Mouse (Mus musculus) layer of hippocampus, adult 8-10 months (tissue): ENCODE measurements at regions not wholly inside any gene's neighbourhood (a gene's known extent, or its start where the extent isn't known, plus 50 kb on each side); places are given as distances from the start of the nearest gene placed in this dataset.
A peak's percentile ranks its signal among the peaks of the same experiment; 100 is the strongest.

Experiments used
- DNase-seq, 2 experiments: peaks; one replicate each; pipeline ENCODE4 v3.0.0; 2022; ENCODE audit warnings: low spot score in 2 of 2

DNA sequence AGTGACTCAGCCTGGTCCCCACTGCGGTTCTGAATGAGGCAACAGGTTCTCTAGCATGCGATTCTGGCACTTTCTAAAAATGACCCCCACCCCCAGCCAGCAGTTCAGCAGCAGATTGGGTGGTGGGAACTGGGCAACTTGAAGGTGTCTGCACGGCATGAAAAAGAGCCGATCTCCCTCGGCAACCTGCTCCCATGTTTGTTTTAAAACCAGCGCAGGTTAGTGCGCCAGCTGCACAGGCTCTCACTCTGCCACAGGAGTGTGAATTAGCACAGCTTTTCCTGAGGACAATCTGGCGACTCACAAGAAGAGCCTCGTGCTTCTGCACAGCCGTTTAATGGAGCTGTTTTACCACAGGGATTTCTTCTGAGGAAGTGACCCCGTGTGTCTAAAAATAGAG is 120.4 kb upstream of the Ctbp2 start:
- DNase-seq = peak; percentile 37 to 44

DNA sequence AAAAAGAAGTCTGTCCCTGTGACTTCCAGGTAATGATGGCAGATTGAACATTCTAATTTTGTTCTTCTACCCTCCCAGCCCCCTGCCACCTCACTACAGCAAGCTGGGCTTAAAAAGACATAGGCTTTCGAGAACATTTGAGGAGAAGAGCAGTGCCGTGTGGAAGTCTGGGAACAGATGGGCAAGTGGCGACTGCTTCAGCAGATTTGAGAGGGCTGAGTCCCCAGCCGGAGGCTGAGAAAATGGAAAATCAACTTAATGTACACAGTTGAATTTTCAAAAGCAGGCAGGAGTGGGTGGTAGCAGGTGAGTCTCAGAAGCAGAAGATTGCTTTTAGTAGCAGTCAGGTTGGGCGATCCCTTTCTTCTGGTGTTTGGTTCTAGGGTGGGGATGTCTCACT is 110.2 kb upstream of the Ctbp2 start:
- no peak for DNase-seq

DNA sequence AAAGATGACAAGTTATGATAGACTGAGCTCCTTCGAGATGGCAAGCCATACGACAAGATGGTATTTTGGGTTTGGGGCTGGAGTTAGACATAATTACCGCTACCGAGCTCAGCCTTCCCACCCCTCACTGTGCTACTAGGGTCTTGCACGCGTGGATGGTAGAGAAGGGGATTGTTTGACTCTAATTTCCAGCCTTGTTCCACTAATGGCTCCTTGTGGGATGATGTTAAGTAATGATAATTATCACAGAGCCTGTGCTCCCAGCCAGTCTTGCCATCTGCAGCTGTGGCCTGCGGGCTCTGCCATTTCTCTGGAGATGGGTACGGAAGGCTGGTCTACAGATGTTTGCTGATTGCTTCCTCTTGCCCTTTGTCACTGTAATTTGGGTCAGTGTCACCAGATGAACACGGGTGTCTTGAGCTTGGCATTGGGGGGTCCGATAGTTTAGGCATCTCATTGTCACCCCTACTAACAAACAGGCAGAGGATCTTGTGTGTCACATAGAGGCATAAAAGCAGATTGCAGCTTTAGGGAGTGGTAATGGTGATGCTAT is 108.8 kb upstream of the Ctbp2 start:
- no peak for DNase-seq

DNA sequence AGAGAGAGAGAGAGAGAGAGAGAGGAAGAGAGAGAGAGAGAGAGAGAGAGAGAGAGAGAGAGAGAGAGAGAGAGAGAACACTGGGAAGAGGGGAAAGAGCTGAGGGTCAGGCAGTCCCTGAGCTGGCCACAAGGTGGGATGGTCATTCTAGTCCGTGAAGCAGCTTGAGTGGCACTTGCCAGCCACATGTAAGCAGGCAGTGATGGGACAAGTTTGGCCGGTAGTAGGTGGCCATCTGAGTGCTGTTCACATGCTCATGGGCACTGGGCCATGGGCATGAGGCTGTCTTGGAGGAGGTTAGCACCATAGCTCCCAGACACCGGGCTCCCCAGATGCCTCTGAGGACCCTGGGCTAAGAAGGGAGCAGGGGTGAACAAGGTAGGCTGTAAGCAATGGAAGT is 106.7 kb upstream of the Ctbp2 start:
- DNase-seq = no peak

DNA sequence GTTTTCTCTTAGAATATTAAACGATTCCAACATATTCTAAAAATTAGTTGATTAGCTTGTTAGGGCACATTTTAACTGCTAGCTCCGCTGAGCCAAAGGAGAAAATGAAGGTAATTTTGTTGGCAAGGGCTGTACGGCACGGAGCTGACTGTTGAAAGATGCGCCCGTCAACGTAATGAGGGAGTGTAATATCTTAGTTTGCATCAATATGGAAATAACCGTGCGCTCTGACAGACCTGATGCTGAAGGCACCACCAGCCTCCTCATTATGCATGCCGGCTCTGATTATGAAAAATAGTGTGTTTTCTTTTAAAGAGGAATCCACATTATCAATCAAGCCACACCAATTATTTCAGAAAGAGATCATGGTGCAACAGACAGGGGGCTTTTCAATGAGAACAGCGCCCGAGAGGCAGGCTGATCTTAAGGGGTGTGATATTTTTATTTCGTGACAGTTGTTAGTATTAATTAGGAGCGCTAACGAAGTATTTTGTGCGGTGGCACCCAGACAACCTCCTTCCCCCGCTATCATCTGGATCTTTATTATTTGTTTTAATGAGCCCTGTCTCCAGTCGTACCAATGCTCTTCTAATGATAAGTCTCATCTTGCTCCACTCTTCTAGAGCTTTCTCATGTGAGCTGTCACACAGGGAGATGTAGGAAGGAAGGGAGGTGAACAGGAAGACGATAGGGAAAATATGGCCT is 99.9 kb upstream of the Ctbp2 start:
- DNase-seq = no peak

DNA sequence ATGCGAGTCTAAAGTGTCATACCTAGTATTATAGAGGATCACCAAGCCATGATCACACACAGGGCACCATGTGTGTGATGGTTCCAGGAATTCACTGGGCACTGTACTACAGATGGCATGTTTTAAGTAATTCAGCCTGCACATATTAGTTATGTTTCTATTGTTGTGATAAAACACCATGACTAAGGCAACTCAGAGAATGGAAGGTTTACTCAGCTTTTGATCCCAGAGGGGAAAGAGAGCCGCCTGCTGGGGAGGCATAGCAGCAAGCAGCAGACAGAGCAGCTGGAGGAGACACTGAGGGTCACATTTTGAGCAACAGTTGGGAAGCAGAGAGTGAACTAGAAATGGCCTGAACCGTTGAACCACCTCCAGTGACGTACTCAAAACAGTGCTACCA is 88.2 kb upstream of the Ctbp2 start:
- no peak for DNase-seq

DNA sequence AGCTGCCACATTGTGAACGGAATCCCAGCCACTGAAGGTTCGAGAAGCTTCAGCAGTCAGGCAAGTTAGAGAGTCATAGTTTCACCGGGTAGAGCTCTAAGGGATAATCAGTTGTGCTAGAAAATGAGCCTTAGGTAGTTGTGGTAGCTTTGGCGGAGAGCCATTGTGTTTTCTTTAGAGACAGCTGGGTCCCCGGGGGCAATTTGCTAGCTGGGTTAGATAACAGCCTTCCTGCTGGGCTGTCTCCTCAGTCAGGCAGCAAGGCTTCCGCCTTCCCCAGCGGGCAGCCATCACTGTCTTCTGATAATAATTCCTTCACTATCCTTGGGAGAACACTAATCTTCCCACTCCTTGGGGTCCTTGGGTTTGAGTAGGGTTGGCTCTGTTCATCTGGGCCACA is 81.5 kb upstream of the Ctbp2 start:
- no peak for DNase-seq

DNA sequence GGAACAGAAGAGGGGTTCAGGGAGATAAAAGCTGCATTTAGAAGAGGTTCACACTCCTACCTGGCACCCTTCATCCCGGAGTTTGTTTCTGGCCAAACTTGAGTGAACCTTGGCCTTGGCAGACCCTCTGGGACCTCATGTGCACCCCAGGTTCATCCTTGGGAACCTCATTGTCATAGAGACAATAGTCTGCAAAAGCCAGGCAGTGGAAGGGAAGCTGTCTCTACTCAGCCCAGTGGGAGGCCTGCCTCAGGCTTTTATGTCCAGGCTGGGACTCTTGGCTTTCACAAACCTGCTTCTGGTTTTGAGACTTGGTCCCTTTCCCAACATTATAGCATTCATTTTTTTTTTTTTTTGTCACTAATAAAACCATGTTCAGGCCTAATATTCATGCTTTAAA is 80.3 kb upstream of the Ctbp2 start:
- no peak for DNase-seq

DNA sequence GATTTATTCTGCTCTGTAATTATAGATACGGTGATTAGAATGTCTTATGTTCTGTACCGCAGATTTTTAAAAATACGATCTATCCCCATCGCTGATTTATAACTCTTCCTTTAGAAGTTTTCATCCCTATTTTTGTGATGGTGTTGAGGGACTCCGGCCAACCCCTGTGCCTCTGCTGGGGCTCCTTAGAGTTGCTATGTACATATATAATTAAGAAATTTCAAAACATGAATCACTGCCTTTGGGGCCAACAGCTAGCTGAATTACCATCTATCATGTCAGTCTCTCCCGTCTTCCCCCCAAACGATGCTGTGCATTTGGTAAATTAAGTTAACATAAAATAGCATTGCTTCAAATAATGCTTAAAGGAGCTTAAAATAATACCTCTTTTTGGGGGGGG is 79.8 kb upstream of the Ctbp2 start:
- no peak for DNase-seq

DNA sequence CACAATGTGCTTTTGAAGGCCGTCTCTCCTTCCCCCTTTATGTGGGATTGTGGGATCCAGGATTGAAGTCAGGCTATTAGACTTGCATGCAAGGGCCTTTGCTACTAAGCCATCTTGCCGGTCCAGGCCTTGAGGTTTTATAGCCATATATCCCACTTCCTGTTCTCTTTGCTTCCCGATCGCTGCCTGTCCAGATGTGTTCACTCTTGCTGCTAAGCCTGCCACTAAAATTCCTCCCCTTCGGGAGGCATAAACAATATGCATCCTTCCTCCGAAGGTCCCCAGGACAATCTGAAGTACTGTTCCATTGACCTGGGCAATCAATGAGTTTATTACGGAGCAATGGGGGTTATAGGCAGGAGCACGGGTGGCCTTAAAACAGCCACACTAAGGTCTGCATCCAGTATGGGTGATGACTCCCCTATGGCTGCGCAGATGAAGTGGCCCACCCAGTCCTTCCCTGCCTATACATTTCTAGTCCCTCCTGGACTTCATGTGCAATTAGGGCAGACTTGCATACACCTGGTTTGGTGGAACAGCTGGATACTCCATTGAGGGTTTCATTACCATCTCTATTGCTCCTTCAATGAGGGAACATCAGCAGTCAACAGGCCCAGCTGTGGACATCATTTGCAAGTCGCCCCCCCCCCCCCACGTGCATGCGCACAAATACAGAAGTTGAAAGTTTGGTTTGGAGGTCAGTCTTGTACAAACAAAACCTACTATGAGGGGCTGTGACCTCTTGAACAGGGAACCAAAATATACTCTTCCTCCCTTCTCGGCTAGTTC is 78.1 kb upstream of the Ctbp2 start:
- no peak for DNase-seq

DNA sequence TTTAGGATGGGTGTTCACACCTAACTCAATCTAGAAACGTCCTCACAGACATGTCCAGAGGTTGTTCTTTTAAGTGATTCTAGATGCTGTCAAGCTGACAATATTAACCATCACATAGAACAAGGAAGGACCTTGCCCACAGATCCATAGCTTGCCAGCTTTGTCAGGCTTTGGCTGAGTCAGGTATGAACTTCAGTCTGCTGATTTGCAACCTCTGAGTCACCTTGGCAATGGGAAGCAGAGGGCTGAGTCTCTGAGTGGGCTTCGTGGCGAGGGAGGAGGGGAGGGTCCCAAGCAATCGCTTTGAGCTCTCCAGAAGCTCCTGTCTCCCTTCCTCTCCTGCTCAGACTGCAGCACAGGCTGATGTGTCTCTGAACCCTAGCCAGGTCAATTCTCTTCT is 74.9 kb upstream of the Ctbp2 start:
- no peak for DNase-seq

DNA sequence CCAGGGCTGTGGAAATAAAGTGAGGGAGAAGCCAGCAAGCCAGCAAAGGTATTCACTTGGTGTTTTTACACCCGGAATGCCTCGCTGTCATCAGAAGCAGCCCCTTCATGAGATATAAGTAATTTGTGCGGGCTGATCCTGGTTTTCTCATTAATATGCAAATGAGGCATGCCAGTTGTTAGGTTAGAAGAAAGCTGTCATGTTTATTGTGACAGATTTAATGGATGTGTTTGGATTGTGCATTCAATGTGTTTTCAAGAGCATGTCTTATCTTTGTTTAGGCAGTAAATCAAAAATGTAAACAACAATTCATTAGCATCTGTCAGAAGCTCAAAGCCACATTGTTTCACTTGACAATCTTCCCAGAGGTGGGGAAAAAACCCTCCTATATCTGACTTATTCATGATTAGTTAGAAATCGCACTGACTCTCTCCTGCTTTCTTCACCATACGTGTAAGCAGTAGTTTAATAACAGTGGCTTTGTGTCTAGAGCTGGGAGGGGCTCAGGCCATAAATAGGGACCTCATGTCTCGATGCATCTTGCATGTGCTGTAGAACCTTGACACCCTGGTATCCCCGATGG is 65.8 kb upstream of the Ctbp2 start:
- no peak for DNase-seq

DNA sequence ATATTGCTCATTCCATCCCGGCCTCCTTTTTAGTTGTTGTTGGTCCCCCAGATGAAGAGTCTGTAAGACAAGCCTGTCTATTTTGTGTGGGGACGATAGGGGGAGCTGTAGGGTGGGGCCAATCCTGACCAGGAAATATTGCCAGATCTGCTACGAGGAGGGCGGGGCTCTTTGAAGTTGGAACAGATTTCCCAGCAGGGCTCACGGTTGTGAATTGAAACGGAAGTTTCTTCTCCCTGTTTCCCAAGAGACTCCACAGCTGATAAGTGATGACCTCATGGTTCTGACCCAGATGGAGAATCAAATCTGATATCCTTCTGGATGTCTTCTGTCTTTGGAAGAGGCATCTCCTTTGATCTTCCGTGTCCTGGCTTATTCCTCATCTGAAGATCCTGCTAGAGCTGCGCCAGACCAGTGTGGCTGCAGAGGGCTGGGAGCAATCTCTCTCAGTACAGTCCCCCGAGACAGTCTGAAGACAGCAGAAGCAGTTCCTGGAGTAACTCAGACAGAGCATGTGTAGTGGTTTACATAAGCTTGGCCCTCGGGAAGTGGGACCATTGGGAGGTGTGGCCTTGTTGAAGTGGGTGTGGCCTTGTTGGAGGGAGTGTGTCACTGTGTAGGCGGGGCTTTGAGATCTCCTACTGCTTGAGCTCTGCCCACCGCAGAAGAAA is 61.9 kb upstream of the Ctbp2 start:
- DNase-seq = peak; percentile 21

DNA sequence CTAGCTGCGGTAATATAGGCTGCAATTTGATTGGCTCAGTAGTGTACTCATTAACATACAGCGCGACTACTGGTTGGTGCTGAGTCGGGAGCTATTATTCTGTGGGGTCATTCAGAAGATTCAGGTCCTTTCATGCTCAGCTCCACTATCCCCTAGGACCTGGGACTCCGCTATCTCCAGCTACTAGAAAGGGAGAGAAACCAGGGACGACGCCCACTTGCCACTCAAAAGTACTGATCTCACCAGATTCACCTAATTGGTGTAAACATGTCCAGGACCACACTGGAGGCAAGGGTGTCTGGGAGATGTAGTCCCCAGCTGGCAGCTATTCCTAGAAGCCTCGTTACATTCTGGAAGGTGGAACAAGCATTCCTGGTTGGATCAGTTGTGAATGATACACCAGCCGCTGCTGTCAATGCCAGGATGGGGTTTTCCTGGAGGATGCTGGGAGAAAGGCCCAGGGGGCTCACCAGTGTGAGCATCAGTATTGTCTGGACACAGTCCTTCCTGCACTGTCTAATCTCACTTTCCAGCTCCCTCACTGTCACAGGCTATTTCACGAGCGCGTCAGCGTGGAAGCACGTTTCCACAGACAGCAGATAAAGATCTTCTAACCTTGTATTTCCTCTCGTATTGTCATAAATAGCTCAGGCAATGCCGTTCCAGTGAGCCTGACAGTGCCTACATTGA is 60.9 kb upstream of the Ctbp2 start:
- no peak for DNase-seq

DNA sequence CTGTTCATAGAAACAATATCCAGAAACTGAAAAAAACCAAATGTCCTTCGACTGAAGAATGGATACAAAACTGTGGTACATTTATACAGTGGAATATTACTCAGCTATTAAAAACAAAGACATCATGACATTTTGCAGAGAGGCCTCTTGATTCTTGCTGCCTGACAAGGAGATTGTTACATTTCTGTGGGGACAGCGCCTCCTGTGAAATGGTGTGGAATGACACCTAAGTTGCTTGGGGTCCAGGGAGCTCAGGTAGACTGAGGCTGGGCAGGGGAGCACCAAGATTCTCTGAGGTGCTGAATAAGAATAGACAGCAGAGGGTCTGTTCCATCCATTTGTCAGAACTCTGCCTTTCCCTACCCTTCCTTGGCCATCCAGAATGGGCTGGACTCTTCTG is 57.2 kb upstream of the Ctbp2 start:
- DNase-seq = no peak

DNA sequence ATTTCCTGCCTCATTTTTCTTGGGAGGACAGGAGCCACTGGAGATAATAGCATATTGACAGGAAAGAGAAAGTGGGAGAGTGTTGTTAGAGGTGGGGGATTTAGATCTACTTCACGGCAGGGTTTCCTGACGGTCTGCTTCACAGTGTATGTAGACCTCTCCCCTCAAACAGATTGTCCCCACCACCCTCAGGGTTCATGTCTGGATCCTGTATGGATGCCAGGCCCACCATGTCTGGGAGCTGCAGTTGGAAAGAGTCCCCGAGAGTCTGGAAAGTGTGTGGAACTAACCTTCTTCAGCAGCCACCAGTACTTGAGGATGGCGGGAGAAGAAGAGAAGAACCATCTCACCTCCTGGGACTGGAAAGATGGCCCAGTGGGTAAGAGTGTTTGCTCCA is 53.0 kb upstream of the Ctbp2 start:
- no peak for DNase-seq

DNA sequence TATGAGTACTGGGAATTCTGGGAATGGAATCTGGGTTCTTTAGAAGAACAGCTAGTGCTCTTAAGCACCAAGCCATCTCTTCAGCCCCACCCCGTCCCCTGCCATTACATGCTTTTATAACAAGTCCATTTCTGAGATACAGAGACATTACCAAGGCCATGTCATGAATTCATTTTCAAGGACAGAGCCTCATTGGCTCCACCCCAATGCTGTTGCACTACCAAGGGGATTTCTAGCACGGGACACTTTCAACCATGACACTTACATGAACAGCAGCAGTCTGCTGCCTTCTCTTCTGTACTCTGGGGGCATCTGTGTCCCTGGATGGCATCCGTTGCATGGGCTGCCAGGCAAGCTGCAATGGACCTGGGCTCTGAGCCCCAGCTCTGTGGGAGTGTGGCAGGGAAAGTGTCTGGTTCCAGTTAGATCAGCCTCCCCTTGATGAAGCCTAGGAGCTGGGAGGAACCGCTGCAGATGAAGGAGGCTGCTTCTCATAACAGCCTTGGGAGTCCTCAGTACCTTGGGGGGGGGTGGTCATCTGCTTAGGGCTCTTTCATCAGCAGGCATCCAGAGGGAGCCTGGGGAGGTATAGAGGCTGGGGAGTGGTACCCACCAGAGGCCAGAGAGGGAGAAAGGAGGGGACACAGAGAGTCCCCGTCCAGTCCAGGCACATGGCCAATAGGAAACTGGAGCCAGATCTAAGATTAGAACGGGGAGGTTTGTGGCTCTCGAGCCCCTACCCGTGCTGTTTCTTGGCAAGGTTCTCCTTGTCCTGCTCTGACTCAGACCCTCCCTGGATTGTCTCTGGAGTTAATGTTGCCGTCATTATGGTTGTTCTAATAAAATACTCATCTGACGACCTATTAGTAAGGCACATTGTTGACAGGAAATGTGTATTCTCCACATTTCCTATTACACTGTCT is 52.4 kb upstream of the Ctbp2 start:
- no peak for DNase-seq
